Mouse (Mus musculus): ENCODE measurements at regions not wholly inside any gene's neighbourhood (a gene's known extent, or its start where the extent isn't known, plus 50 kb on each side); places are given as distances from the start of the nearest gene placed in this dataset.
A peak's percentile ranks its signal among the peaks of the same experiment; 100 is the strongest.

GRCm38 (mm10) chr4:131080113-131080512 is 135.9 kb downstream of the Matn1 start:
- Histone ChIP-seq H3K9ac (ENCODE audit: low read depth, low read length) (no peak overlapping the region), H3K4me3 (replicated peaks; ENCODE audit: low read depth, low read length) (no peak overlapping the region), H3K27ac (no peak overlapping the region), H3K36me3 (ENCODE audit: insufficient read depth, low read length) (no peaks in the 10 kb centered on the region), H3K4me1 (replicated peaks; ENCODE audit: insufficient read depth, low read length) (no peaks in the 10 kb centered on the region), H3K27me3 (ENCODE audit: insufficient read depth, low read length) (no peaks in the 10 kb centered on the region; the same call in 1 of the 2 replicates), H3K4me2 (ENCODE audit: low read length) (no peak overlapping the region), H3K9me3 (replicated peaks; ENCODE audit: low read length) (no peaks in the 10 kb centered on the region)
- ATAC-seq (replicated peaks; ENCODE audit: low FRiP score, low read depth) = no peak
- no peak for TF ChIP-seq CTCF (IDR thresholded peaks at IDR 0.05; ENCODE audit: low read depth)
- no peak for DNase-seq (ENCODE audit: low spot score)
- WGBS = 33% methylated on average over 1 of the region's 1 CpGs

GRCm38 (mm10) chr4:131083405-131083804 is 139.2 kb downstream of the Matn1 start:
- no peaks in the 10 kb centered on the region; the same call in 1 of the 2 replicates for H3K27me3 ChIP-seq (ENCODE audit: insufficient read depth, low read length)
- WGBS = 71% methylated on average over 3 of the region's 3 CpGs
- H3K4me2 ChIP-seq (ENCODE audit: low read length) = no peak overlapping the region
- DNase-seq (ENCODE audit: low spot score) (no peak), ATAC-seq (replicated peaks; ENCODE audit: low FRiP score, low read depth) (no peak)
- no peak for TF ChIP-seq CTCF (IDR thresholded peaks at IDR 0.05; ENCODE audit: low read depth)
- no peak overlapping the region for H3K4me3 ChIP-seq (replicated peaks; ENCODE audit: low read depth, low read length)
- no peaks in the 10 kb centered on the region for H3K9me3 ChIP-seq (replicated peaks; ENCODE audit: low read length)
- H3K4me1 ChIP-seq (replicated peaks; ENCODE audit: insufficient read depth, low read length) = no peaks in the 10 kb centered on the region
- no peak overlapping the region for H3K27ac ChIP-seq
- no peak overlapping the region for H3K9ac ChIP-seq (ENCODE audit: low read depth, low read length)
- no peaks in the 10 kb centered on the region for H3K36me3 ChIP-seq (ENCODE audit: insufficient read depth, low read length)

- WGBS = 29% methylated on average over 6 of the region's 6 CpGs
- TF ChIP-seq CTCF (IDR thresholded peaks at IDR 0.05; ENCODE audit: low read depth) = no peak
- ATAC-seq (replicated peaks; ENCODE audit: low FRiP score, low read depth) = no peak
- H3K4me2 ChIP-seq (ENCODE audit: low read length) = no peak overlapping the region
- no peak overlapping the region for H3K4me3 ChIP-seq (replicated peaks; ENCODE audit: low read depth, low read length)
- H3K9me3 ChIP-seq (replicated peaks; ENCODE audit: low read length) = no peaks in the 10 kb centered on the region
- H3K36me3 ChIP-seq (ENCODE audit: insufficient read depth, low read length) = no peaks in the 10 kb centered on the region
- peak; percentile 7 for DNase-seq (ENCODE audit: low spot score)
- no peak overlapping the region for H3K9ac ChIP-seq (ENCODE audit: low read depth, low read length)
- no peaks in the 10 kb centered on the region for H3K27me3 ChIP-seq (ENCODE audit: insufficient read depth, low read length)
- H3K4me1 ChIP-seq (replicated peaks; ENCODE audit: insufficient read depth, low read length) = no peaks in the 10 kb centered on the region
- H3K27ac ChIP-seq = no peak overlapping the region
Observed at GRCm38 (mm10) chr4:131097421-131097820, 153.2 kb downstream of the Matn1 start.

GRCm38 (mm10) chr4:131100093-131100795 is 156.1 kb downstream of the Matn1 start:
- no peak overlapping the region for H3K9ac ChIP-seq (ENCODE audit: low read depth, low read length)
- WGBS = 36% methylated on average over 10 of the region's 10 CpGs
- H3K4me2 ChIP-seq (ENCODE audit: low read length) = peak overlapping the region; percentile 43
- TF ChIP-seq CTCF (IDR thresholded peaks at IDR 0.05; ENCODE audit: low read depth) = no peak
- H3K36me3 ChIP-seq (ENCODE audit: insufficient read depth, low read length) = no peaks in the 10 kb centered on the region
- no peak overlapping the region for H3K27ac ChIP-seq
- ATAC-seq (replicated peaks; ENCODE audit: low FRiP score, low read depth) (peak; percentile 46; the same call in 1 of the 2 replicates), DNase-seq (ENCODE audit: low spot score) (peak; percentile 61)
- H3K27me3 ChIP-seq (ENCODE audit: insufficient read depth, low read length) = no peaks in the 10 kb centered on the region
- H3K9me3 ChIP-seq (replicated peaks; ENCODE audit: low read length) = no peaks in the 10 kb centered on the region
- 0 out of 2 replicates have a peak overlapping the region, but pooled peaks have one; percentile 7 for H3K4me3 ChIP-seq (replicated peaks; ENCODE audit: low read depth, low read length)
- H3K4me1 ChIP-seq (replicated peaks; ENCODE audit: insufficient read depth, low read length) = no peaks in the 10 kb centered on the region

- Histone ChIP-seq H3K9ac (ENCODE audit: low read depth, low read length) (no peak overlapping the region), H3K4me1 (replicated peaks; ENCODE audit: insufficient read depth, low read length) (no peaks in the 10 kb centered on the region), H3K4me3 (replicated peaks; ENCODE audit: low read depth, low read length) (0 out of 2 replicates have a peak overlapping the region, but pooled peaks have one; percentile 7), H3K36me3 (ENCODE audit: insufficient read depth, low read length) (no peaks in the 10 kb centered on the region), H3K27me3 (ENCODE audit: insufficient read depth, low read length) (no peaks in the 10 kb centered on the region), H3K9me3 (replicated peaks; ENCODE audit: low read length) (no peaks in the 10 kb centered on the region), H3K4me2 (ENCODE audit: low read length) (peak overlapping the region; percentile 43), H3K27ac (no peak overlapping the region)
- no peak for TF ChIP-seq CTCF (IDR thresholded peaks at IDR 0.05; ENCODE audit: low read depth)
- 17% methylated on average over 13 of the region's 13 CpGs for WGBS
- ATAC-seq (replicated peaks; ENCODE audit: low FRiP score, low read depth) = no peak
- no peak for DNase-seq (ENCODE audit: low spot score)
Observed at GRCm38 (mm10) chr4:131100796-131101156, 156.6 kb downstream of the Matn1 start.

GRCm38 (mm10) chr4:131102163-131102562 is 158.0 kb downstream of the Matn1 start:
- no peak for TF ChIP-seq CTCF (IDR thresholded peaks at IDR 0.05; ENCODE audit: low read depth)
- H3K4me2 ChIP-seq (ENCODE audit: low read length) = no peak overlapping the region
- H3K27ac ChIP-seq = no peak overlapping the region
- H3K9ac ChIP-seq (ENCODE audit: low read depth, low read length) = no peak overlapping the region
- no peaks in the 10 kb centered on the region for H3K9me3 ChIP-seq (replicated peaks; ENCODE audit: low read length)
- H3K4me1 ChIP-seq (replicated peaks; ENCODE audit: insufficient read depth, low read length) = no peaks in the 10 kb centered on the region
- no peak overlapping the region for H3K4me3 ChIP-seq (replicated peaks; ENCODE audit: low read depth, low read length)
- H3K27me3 ChIP-seq (ENCODE audit: insufficient read depth, low read length) = no peaks in the 10 kb centered on the region
- DNase-seq (ENCODE audit: low spot score) = no peak
- 61% methylated on average over 4 of the region's 4 CpGs for WGBS
- no peak for ATAC-seq (replicated peaks; ENCODE audit: low FRiP score, low read depth)
- no peaks in the 10 kb centered on the region for H3K36me3 ChIP-seq (ENCODE audit: insufficient read depth, low read length)
